Mouse (Mus musculus) WW6 (cell line): Measurements from ENCODE around the gene Crhr2.
A peak's percentile ranks its signal among the peaks of the same experiment; 100 is the strongest.

Source experiments
- DNase-seq: peaks from one replicate; pipeline ENCODE4 v3.0.0-alpha.2; 2013; ENCODE audit warnings: low read depth, low spot score

Crhr2 gene

DNA sequence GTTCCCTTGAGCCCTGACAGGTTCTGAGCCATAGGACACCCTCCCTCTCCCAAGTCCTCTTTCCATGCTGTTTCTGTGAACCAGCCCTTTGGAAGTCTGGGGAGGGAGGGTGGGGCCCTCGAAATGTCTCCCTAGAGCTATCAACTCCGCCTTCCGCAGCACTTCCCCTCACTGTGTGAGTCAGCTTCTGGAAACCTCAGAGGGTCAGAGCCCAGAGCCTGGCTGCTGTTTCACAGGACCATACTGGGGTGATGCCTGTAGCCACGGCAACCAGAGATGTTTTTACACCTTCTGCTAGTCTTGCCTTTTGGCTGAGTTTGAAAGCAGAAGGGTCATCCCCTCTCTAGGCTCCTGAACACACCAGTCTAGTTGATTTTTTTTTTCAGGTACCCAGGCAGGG, 9.8 kb downstream of the Crhr2 start:
- no peak for DNase-seq

GRCm38 (mm10) chr6:55117325-55118109, 15.3 kb downstream of the Crhr2 start:
- no peak for DNase-seq

DNA sequence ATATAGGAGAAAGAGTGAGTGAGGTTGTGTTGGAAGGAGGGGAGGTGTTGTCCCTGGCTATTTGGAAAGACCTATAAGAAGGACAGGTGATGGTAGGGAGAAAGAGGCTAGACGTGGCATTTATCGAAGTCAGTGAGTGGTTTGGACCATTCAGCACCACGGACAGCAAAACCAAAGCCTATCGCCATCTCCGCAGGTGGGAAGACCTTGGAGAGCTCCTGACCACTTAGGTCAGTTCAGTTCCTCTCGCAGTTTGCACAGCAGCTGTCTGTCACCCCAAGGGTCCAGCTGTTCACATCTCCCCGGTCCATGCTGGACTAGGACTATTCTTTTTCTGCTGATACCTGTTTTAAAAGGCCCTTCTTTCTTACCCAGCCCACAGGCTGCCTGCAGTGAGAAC, 24.5 kb downstream of the Crhr2 start:
- peak; percentile 40 for DNase-seq

DNA sequence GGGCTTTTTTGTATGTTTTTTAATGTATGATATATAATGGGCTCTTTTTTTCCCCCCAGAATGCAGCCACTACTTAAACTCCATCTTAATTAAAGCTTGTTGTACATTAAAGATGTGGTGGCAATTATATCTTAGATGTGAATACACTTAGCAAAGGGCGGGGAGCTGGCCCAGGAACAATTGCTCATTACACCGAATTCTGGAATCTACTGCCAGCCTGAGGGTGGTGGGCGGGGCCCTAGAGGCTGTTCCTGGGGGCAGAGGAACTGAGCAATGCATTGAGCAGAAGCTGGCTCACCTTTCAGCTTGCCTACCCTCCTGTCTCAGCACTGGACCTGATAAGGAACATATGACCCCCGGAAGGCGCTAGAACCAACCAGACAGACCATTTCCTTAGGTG, 34.2 kb downstream of the Crhr2 start:
- no peak for DNase-seq

DNA sequence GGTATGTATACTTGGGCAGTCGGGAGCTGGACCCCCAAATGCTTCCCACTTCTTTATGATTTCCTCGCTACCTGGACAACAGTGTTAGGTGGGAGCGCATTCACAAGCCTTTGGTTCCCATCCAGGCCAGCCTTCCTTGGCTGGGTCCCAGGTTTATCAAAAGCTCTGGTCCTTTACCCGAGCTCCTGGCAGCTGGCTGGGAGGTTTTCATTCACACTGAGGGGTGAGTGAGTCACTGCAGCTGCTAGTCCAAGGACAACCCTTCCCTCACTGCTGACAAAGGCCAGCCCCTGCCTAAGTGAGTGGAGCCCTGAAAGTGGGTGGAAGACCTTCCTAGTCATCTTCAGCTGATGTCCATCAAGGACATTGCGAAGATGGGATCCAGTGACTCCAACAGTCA, 34.8 kb downstream of the Crhr2 start:
- DNase-seq, result no peak

GRCm38 (mm10) chr6:55093431-55094146, 39.2 kb downstream of the Crhr2 start:
- no peak for DNase-seq

GRCm38 (mm10) chr6:55091396-55091795, 41.4 kb downstream of the Crhr2 start:
- no peak for DNase-seq

DNA sequence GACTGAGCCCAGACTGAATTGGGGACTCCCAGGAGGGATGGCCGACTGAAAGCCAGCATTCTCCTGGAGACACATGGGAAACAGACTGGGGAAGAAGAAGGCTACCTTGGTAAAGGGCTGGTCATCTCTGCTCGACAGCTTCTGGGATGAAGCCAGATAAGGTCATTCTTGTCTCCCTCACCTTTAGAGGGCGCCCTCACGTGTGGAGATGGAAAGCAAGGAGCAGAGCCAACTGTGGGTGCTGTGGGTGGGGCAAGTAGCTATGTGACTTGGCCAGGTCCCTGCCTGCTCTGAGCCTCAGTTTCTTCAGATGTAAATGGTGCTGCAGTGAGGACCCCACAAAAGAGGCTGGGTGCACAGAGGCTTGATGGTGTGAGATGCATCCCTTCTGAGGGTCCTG, 42.2 kb downstream of the Crhr2 start:
- DNase-seq, result peak; percentile 22

- no peak for DNase-seq
Measured at GRCm38 (mm10) chr6:55087355-55087754, 45.5 kb downstream of the Crhr2 start.

DNA sequence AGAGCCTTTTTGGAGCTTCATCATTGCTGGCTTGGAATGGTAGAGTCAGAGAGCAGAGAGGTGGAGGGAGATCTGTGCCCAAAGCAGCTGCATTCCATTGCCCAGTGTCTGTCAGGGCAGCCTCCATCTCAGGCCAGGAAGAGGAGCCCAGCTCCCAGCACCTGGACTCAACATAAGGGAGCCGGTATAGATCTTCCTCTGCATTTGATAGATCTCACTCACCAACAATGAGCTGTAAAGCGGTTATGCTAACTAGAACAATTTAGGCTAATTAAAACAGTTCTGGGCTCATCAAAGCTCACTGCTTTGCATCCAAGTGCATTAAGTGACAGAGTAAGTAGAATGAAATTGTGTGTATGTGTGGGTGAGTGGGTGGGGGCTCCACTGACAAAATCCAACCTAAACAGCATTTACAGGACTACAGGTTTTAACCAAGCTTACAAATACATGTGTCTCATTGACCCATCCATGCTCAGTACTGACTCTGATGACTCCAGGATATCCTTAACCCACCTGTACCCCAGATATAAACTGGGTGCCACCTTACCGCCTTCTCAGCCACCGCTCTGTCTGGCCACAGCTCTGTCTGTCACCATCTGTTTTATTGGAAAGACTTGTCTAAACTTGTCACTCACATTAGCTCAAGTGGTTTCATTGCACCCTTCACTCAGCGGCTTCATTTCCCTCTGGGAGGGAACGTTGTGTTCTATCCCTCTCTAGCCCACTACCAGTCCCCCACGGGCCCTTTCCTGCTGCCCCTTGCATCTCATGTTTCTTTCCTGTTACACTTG, 50.4 kb downstream of the Crhr2 start:
- DNase-seq, result no peak

DNA sequence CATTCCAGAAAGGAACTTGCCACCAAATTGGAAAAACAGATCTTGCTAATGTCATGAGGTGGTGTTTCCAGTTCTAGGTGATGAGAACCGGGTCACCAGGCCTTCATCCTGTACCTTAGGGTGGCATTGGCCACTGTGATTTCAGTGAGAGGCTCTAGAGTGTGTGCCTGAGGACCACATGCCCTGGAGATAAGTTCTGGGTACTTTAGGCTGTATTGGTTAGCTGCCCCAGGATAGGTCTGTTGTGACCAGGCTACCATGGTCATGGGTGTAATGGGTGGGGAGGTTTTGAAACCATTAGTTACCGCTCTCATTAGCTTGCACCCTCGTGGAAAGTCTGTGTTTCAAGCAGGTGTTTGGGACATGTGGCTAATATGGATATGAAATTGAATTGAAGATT, 51.4 kb downstream of the Crhr2 start:
- no peak for DNase-seq

GRCm38 (mm10) chr6:55076561-55077255, 56.1 kb downstream of the Crhr2 start:
- no peak for DNase-seq

GRCm38 (mm10) chr6:55065903-55066302, 66.9 kb downstream of the Crhr2 start:
- DNase-seq, result no peak

GRCm38 (mm10) chr6:55064477-55064827, 68.4 kb downstream of the Crhr2 start:
- DNase-seq, result no peak

GRCm38 (mm10) chr6:55063793-55064476, 68.9 kb downstream of the Crhr2 start:
- DNase-seq, result no peak

DNA sequence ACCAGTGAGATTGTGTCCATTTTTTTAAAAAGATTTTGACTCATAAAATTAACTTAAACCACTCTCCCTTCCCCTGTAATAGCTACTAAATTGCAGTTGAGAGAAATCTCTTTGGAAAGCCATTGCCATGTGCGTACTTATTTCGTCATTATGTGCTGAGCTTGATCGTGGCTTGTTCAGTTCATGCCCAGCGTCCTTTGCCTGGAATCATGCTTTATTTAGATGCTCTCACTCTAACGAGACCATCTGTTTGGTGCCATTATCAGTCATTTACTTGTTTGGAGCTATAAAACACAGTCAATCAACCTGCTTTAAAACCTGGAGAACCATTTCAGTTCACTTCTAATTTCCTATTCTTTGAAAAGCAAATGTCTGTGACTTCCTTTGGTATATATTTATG, 70.6 kb downstream of the Crhr2 start:
- no peak for DNase-seq

DNA sequence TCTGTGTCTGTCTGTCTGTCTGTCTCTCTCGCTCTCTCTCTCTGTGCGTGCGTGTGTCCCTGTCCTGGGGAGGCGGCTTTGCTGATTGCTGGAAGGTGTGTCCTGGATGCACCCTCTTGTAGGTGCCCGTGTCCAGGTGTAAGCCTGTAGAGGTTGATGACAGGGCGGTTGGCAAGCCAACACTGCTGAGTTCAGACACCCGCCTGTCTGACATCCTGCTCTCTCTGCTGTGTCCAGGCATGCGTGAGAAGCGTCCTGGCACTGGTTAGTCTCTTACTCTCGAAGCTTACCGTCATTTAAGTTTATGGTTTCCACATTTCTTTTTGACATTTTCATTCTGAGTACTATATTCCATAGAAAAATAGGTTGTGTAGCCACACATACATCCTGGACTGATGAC, 71.5 kb downstream of the Crhr2 start:
- no peak for DNase-seq

DNA sequence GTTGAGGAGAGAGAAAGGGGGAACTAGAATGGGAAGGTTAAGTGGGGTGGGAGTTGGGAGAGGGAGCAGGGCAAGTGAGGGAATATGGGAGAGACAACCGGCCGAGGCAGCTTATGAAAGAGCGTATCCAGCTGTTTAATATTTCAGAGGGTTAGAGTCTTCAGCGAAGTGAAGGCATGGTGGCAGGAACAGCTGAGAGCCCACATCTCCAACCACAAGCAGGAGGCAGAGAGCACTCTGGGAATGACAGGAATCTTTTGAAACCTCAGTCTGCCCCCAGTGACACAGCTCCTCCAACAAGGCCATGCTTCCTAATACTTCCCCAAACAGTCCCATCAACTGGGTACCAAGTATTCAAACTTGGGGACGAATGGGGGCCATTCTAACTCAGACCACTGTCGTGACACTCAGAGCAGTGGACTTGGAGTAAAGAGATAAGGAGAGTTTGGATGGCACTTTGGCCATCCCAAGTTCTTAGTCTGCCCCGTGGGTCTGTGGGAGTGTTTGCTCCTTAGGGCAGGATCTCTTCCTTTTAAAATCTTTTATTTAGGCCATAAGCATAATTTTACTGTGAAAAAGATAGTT, 72.5 kb downstream of the Crhr2 start:
- no peak for DNase-seq

- no peak for DNase-seq
Measured at GRCm38 (mm10) chr6:55057427-55057826, 75.4 kb downstream of the Crhr2 start.

DNA sequence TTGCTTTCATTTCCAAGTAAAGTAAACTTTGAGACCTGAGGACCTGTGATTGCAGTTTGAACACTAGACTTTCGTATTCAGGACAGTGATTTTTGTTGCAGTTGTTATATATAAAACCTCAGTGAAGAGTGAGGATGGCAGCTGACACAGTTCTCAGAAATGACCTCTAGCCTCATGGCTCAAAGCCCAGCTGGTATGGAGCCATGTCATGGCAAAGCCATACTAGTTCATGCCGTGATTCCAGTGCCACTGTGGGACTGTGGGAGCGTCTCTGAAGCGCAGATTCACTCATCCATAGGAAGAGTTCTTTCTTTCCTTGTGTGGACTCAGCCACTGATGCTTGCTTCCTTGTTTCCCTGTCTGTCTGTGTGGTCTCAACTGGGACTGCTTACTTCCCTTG, 78.3 kb downstream of the Crhr2 start:
- no peak for DNase-seq

DNA sequence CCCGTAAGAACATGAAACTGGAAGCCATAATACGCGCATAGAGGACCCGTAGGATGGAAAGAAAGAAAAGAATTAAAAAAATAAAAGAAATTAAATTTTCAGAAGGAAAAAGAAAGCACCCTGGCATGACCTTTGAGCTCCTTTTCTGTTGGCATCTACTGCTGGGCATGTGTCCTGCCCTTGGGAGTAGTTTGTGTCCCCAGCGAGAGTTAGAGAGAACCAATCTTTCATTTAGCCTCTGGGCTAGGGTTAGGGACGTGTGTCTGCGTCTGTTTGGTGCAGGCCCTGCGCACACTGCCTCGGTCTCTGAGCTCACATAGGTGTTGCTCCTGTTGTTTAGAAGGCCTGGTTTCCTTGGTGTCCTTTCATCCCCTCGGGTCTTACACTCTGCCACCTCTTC, 83.6 kb downstream of the Crhr2 start:
- no peak for DNase-seq
